25 mouse cellular contexts compared by ENCODE assay signal in the genomic region with DNA sequence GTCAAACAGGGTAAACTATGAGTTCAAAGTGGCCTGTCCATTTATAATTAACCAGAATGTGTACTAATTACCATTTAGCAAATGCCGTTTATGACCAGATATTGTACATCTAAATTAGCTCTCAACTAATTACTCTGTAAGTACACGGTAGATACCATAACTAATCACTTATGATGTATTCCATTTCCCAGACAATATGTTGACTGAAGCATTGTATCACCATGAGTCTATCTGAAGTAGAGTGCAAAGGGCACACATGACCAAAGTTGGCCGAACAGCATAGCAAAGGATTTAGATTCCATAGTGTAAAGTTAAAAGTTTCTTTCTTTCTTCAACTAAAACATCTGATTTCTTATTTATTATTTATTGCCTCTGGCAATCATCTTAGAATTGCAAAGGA.
"Had no signal": no experiment of that assay in that cellular context is flagged by ENCODE, and none has a peak within 500 bp of the region (broad histone marks: within the 10 kb centered on the region; RNA-seq: fewer than 3 reads in every experiment).

No protein-coding gene starts in this region.

- H3K27ac ChIP-seq: heart, embryonic 10.5 days; hindbrain, embryonic 10.5 days; hindbrain, embryonic 12.5 days; hindbrain, embryonic 14.5 days; kidney, embryonic 15.5 days; kidney, postnatal 0 days; limb, embryonic 13.5 days; limb, embryonic 15.5 days; liver, embryonic 12.5 days; liver, embryonic 14.5 days had no signal

- H3K9me3 ChIP-seq: heart, embryonic 10.5 days; hindbrain, embryonic 12.5 days; kidney, embryonic 15.5 days; limb, embryonic 13.5 days; limb, embryonic 15.5 days; liver, embryonic 12.5 days had no signal

- H3K4me3 ChIP-seq: heart, embryonic 10.5 days; heart, embryonic 12.5 days; hindbrain, embryonic 10.5 days; hindbrain, embryonic 12.5 days; kidney, embryonic 15.5 days; limb, embryonic 13.5 days; limb, embryonic 15.5 days; liver, embryonic 12.5 days had no signal

- H3K36me3 ChIP-seq: heart, embryonic 10.5 days; heart, embryonic 12.5 days; hindbrain, embryonic 10.5 days; hindbrain, embryonic 12.5 days; kidney, embryonic 15.5 days; limb, embryonic 13.5 days; limb, embryonic 15.5 days; liver, embryonic 12.5 days had no signal

- H3K9ac ChIP-seq: heart, embryonic 12.5 days; hindbrain, embryonic 12.5 days; hindbrain, embryonic 14.5 days; kidney, embryonic 15.5 days; limb, embryonic 13.5 days; limb, embryonic 15.5 days; liver, embryonic 12.5 days; liver, embryonic 14.5 days had no signal

- DNase-seq: gastrocnemius, postnatal 14 days; gastrocnemius, postnatal 36 days; heart, adult 18-20 months; heart, postnatal 4 days; kidney, adult 11 months; kidney, adult 2 months; kidney, adult 9 months; kidney, postnatal 14 days; kidney, postnatal 36 days; layer of hippocampus, adult 9-11 months; layer of hippocampus, postnatal 36 days; left cerebral cortex, postnatal 4 days had no signal

- ATAC-seq: hindbrain, embryonic 16.5 days; inflammation-experienced regulatory T-cells, adult 6 months; liver, embryonic 12.5 days had no signal

- H3K27me3 ChIP-seq: heart, embryonic 12.5 days; hindbrain, embryonic 12.5 days; kidney, embryonic 15.5 days; limb, embryonic 13.5 days; limb, embryonic 15.5 days; liver, embryonic 12.5 days had no signal

- H3K4me1 ChIP-seq: heart, embryonic 10.5 days; heart, embryonic 12.5 days; hindbrain, embryonic 10.5 days; hindbrain, embryonic 12.5 days; kidney, embryonic 15.5 days; limb, embryonic 13.5 days; limb, embryonic 15.5 days; liver, embryonic 12.5 days had no signal

- H3K4me2 ChIP-seq: heart, embryonic 12.5 days; hindbrain, embryonic 12.5 days; hindbrain, embryonic 14.5 days; kidney, embryonic 15.5 days; limb, embryonic 13.5 days; limb, embryonic 15.5 days; liver, embryonic 12.5 days had no signal
